Mouse (Mus musculus) small intestine, adult 2 months (tissue): ENCODE results near the gene Gm20388. TPM values are rescaled to one million over a fixed set of nuclear protein-coding genes. Genes with fewer than 3 reads are reported as not detected.
"Not testable (repeated sequence)": the region's sequence is repeated elsewhere in the genome, so short reads cannot be mapped to it uniquely, and the experiment has no call there.

Experiments
- H3K27ac ChIP-seq: fragments of 200-500 bp; 2 replicates; pipeline ENCODE4 v1.5.1; 2012; ENCODE audit warnings: low read depth, low read length, control low read depth, inconsistent platforms; ENCODE audit not compliant: insufficient read depth
- H3K27me3 ChIP-seq: fragments of 200-500 bp; 2 replicates; pipeline ENCODE4 v1.6.1; 2012; ENCODE audit warnings: mild to moderate bottlenecking, moderate library complexity, low read length, inconsistent platforms; ENCODE audit not compliant: control insufficient read depth, insufficient read depth
- H3K36me3 ChIP-seq: fragments of 200-500 bp; 2 replicates; pipeline ENCODE4 v1.6.1; 2012; ENCODE audit warnings: mild to moderate bottlenecking, low read length, control low read depth, inconsistent platforms; ENCODE audit not compliant: control insufficient read depth, insufficient read depth
- H3K4me1 ChIP-seq: fragments of 200-500 bp; 2 replicates; pipeline ENCODE4 v1.6.1; 2012; ENCODE audit warnings: low read length, inconsistent platforms, mixed read lengths; ENCODE audit not compliant: control insufficient read depth, insufficient read depth, insufficient read length
- H3K4me3 ChIP-seq: fragments of 200-500 bp; 2 replicates; pipeline ENCODE4 v1.5.1; 2012; ENCODE audit warnings: low read depth, mild to moderate bottlenecking, control low read depth, inconsistent platforms, low read length, moderate library complexity
- CTCF ChIP-seq: fragments of 200-500 bp; IDR thresholded peaks from 2 replicates; pipeline ENCODE4 v1.5.1; 2012; ENCODE audit warnings: low read depth, mild to moderate bottlenecking, control low read depth, inconsistent platforms, low read length, moderate library complexity, mixed read lengths; ENCODE audit not compliant: insufficient replicate concordance, insufficient read length; ENCODE audit errors: extremely low read depth
- POLR2A ChIP-seq: fragments of 200-500 bp; IDR thresholded peaks from 2 replicates; pipeline ENCODE4 v1.6.1; 2012; ENCODE audit warnings: low read depth, mild to moderate bottlenecking, control low read depth, inconsistent platforms, low read length, moderate library complexity
- WGBS: fragments of 180-500 bp; shearing (Covaris S2); methylation state at CpG from one replicate; pipeline ENCODE4 v1.1.7; 2018; 5-methylcytosine and 5-hydroxymethylcytosine counted together
- polyA plus RNA-seq: library from polyadenylated mRNA; depleted of rRNA; stranded (reverse); fragments of >200 nt; gene quantifications from 2 replicates; pipeline ENCODE4 v1.2.3, GENCODE M21; 2012

Gene Gm20388
- polyA plus RNA-seq, 1 experiment: 37.3 TPM

DNA sequence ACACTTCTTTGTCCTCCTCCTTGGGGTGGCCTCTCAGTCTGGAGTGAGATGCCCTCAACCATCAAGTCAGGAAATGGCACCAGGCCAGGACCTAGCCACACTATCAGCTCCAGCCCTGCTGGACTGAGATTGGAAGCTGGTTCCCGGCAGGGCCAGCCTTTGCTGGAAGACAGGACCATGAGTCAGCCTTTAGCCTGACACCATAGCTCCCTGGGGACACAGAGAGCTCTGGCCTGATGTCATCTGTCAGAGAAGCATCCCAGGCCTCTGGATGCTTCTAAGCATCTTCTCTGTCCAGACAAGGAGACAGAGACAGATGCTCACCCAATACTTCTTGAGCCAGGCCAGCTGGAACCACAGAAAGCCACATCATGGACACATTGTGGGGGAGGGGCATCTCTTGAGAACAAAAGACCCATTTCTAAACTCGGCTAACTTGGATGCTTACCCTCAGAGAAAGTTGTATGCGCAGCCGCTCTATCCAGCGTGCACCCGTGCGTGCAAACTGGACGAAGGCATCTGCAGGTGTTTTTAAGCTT, 3499.5 kb downstream of the Gm20388 start:
- H3K4me3 ChIP-seq: no peak overlapping the region
- no peaks in the 10 kb centered on the region for H3K36me3 ChIP-seq
- H3K4me1 ChIP-seq: peaks cover 5% of the 10 kb centered on the region
- WGBS: 65% methylated on average over 8 of the region's 8 CpGs
- no peak for TF ChIP-seq CTCF
- TF ChIP-seq POLR2A: no peak
- no peak overlapping the region for H3K27ac ChIP-seq
- peaks cover 40% of the 10 kb centered on the region for H3K27me3 ChIP-seq

DNA sequence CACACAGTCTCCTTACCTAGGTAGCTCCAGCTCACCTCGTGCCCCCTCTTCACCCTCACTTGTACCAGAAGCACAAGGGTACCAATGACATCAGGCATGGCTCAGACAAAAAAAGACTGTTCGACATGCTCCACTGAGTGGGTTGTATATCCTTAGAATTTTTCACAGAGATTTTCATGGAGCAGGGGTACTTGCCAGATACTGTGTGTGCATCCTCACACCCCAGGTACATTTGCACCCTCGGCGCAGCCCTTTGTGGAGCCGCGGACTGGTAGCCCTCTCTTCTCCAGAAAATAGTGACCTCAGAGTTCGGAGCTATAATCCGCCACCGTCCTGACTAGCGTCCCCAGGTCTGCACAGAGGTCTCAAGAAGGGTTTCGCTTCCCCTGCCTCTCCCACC, 3500.1 kb downstream of the Gm20388 start:
- no peak overlapping the region for H3K4me3 ChIP-seq
- no peaks in the 10 kb centered on the region for H3K36me3 ChIP-seq
- H3K27me3 ChIP-seq: peaks cover 40% of the 10 kb centered on the region
- H3K27ac ChIP-seq: no peak overlapping the region
- peaks cover 5% of the 10 kb centered on the region for H3K4me1 ChIP-seq
- TF ChIP-seq POLR2A (no peak), CTCF (no peak)
- 18% methylated on average over 11 of the region's 11 CpGs for WGBS

GRCm38 (mm10) chr8:123411246-123411645, 3500.6 kb downstream of the Gm20388 start, which contains the start of gene Tubb3:
Tubb3 (plus strand) TSS chr8:123411424.
- H3K27ac ChIP-seq: no peak within 1 kb of the TSS
- peaks cover 5% of the 10 kb centered on the region for H3K4me1 ChIP-seq
- TF ChIP-seq POLR2A (no peak), CTCF (no peak)
- peak within 1 kb of the TSS; percentile 24 for H3K4me3 ChIP-seq
- WGBS: under 1% methylated on average over 29 of the region's 29 CpGs
- H3K27me3 ChIP-seq: peaks cover 40% of the 10 kb centered on the region
- H3K36me3 ChIP-seq: no peaks in the 10 kb centered on the region

DNA sequence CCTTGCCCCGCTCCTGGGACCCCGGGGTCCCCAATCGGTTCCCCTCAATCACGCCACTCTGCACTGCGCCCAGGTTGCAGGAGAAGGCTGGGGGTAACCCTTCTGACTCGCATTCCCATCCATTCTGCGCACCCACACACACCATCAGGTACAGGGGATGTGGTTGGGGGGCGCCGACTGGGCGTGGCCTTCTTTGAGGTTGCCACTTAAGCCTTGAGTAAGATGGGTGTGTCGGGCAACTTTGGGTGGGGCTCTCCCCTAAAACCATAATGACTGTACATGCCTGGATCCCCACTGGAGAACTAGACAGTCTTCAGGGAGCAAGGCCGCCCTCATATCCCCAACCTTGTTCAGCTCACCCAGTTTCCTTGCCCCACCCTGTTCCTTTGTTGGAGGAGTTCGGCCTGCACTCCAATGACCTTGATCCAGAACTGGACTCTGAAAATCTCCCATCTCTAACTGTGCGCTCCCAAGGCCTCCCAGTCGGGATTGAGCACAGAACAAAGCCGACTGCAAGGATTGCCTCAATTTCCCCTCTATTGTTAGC, 3501.2 kb downstream of the Gm20388 start:
- 14% methylated on average over 16 of the region's 16 CpGs for WGBS
- peaks cover 40% of the 10 kb centered on the region for H3K27me3 ChIP-seq

DNA sequence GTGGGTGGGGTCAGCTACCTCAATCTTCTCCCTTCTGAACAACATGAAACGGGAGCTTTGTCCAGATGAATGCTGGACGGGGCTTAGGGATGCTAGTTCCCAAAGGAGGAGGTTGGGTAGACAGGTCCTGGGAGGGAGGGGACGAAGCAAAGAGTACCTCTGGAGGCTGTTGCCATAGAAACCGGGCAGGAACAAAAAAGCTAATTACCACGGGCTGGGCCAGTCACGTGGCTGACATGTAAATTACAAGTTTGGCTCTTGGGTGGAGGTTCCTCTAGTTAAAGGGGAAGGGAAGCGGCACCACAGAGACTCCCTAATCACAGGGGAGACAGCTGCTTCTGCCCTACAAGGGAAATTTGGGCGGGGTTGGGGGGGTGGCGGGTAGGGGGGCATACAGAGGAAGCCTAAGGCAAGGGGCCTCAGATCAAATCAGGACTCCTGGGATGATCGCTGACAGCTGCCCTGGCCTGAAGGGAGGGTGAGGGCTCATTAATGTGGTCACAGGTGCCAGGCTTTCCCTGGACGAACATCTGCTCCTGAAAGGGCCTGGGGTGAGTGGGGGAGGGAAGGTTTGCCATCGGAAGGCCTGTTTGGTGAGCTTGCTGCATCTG, 3502.0 kb downstream of the Gm20388 start:
- no peak for TF ChIP-seq CTCF
- TF ChIP-seq POLR2A: no peak
- WGBS: 7% methylated on average over 12 of the region's 12 CpGs
- Histone ChIP-seq H3K4me1 (peaks cover 10% of the 10 kb centered on the region), H3K36me3 (no peaks in the 10 kb centered on the region), H3K4me3 (no peak overlapping the region), H3K27ac (no peak overlapping the region), H3K27me3 (peaks cover 40% of the 10 kb centered on the region)

More for the DNA sequence above, 3501.2 kb downstream of the Gm20388 start:
- no peaks in the 10 kb centered on the region for H3K36me3 ChIP-seq
- TF ChIP-seq CTCF (no peak), POLR2A (no peak)
- H3K4me3 ChIP-seq: peak overlapping the region; percentile 24
- peaks cover 7% of the 10 kb centered on the region for H3K4me1 ChIP-seq
- H3K27ac ChIP-seq: no peak overlapping the region

- no peak overlapping the region for H3K27ac ChIP-seq
- no peaks in the 10 kb centered on the region for H3K36me3 ChIP-seq
- 14% methylated on average over 9 of the region's 9 CpGs for WGBS
- H3K4me3 ChIP-seq: no peak overlapping the region
- H3K27me3 ChIP-seq: peaks cover 40% of the 10 kb centered on the region
- peaks cover 10% of the 10 kb centered on the region for H3K4me1 ChIP-seq
- TF ChIP-seq POLR2A (no peak), CTCF (no peak)
These were observed 3503.6 kb downstream of the Gm20388 start for GRCm38 (mm10) chr8:123414255-123414654.

- H3K27ac ChIP-seq, H3K36me3 ChIP-seq, H3K4me3 ChIP-seq, H3K4me1 ChIP-seq: not testable (repeated sequence)
- peaks cover 33% of the 10 kb centered on the region for H3K27me3 ChIP-seq
- 75% methylated on average over 5 of the region's 5 CpGs for WGBS
These were observed 3504.5 kb downstream of the Gm20388 start for GRCm38 (mm10) chr8:123414997-123415696.
